Mouse (Mus musculus): ENCODE data around the gene Kdm2b.

- TF ChIP-seq POLR2A (IDR thresholded peaks at IDR 0.05; ENCODE audit: low read depth, low read length) (no peak), CTCF (conservative IDR thresholded peaks at IDR 0.05; ENCODE audit: insufficient read depth, insufficient read length, low read depth, low read length) (no peak)
These were observed 24.8 kb downstream of the Kdm2b start for GRCm38 (mm10) chr5:122964853-122965252.
